Comparison of ENCODE assay signal across 8 mouse cellular contexts in the genomic region with DNA sequence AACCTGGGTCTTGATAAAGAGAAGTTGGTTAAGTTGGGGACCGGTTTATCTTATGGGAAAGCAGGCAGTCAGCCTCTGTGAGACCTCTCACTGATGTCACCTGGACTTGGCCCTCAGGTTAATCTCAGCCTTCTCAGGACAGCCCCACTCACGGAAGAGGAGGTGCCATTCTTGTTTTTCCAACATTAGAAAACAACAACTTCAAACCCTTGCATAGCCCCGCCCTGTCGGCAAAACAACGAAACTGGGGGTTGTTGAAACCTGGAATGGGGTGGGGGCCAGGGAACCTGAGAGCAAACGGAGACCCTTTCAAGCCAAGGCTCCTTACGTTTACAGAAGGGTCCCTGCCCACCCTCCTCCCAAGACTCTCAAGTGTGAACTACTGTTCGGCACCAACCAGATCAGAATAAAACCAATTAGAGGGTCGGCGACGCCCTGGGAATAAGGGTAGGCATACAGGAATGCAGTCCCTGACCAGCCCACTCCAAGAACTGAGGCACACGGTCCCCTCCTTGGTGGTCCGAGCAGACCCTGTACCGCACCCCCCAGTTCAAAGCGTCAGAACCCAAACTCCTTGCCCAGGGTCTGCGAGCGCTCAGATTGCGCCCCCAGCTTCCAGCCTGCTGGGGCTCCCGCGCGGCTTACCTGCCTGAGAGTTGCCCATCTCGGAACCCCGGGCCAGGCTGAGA. TPM values are rescaled to one million over a fixed set of nuclear protein-coding genes. Genes with fewer than 3 reads are reported as not detected.
DNase-seq lines count a peak whose midpoint lies in the region; ATAC-seq lines count a peak whose summit lies in the region.

No protein-coding gene starts in this region.

- H3K9ac ChIP-seq in heart, embryonic 12.5 days = peak overlapping the region; percentile 74
- H3K9ac ChIP-seq in embryonic facial prominence, embryonic 12.5 days = peak overlapping the region; percentile 39

- ATAC-seq in heart, embryonic 12.5 days (ENCODE audit: insufficient number of reproducible peaks, low FRiP score) = no peak
- peak; percentile 7; the same call in 1 of the 2 replicates for ATAC-seq in embryonic facial prominence, embryonic 12.5 days (ENCODE audit: insufficient number of reproducible peaks, insufficient read depth, low FRiP score, low TSS enrichment)

- H3K27ac ChIP-seq in heart, embryonic 12.5 days (ENCODE audit: poor library complexity, severe bottlenecking) = 0 out of 2 replicates have a peak overlapping the region, but pooled peaks have one; percentile 19
- H3K27ac ChIP-seq in embryonic facial prominence, embryonic 12.5 days = peak overlapping the region; percentile 87
- H3K27ac ChIP-seq in macrophage = no peak overlapping the region

- peak overlapping the region; percentile 95 for H3K4me2 ChIP-seq in heart, embryonic 12.5 days
- peak overlapping the region; percentile 95 for H3K4me2 ChIP-seq in embryonic facial prominence, embryonic 12.5 days (replicated peaks)

- H3K36me3 ChIP-seq in heart, embryonic 12.5 days = no peaks in the 10 kb centered on the region
- no peaks in the 10 kb centered on the region for H3K36me3 ChIP-seq in embryonic facial prominence, embryonic 12.5 days
- H3K36me3 ChIP-seq in macrophage (ENCODE audit: inconsistent target) = no peaks in the 10 kb centered on the region

- no peaks in the 10 kb centered on the region for H3K9me3 ChIP-seq in heart, embryonic 12.5 days (replicated peaks)
- H3K9me3 ChIP-seq in embryonic facial prominence, embryonic 12.5 days = no peaks in the 10 kb centered on the region

- H3K27me3 ChIP-seq in heart, embryonic 12.5 days (replicated peaks) = peaks cover 42% of the 10 kb centered on the region
- peaks cover 45% of the 10 kb centered on the region for H3K27me3 ChIP-seq in embryonic facial prominence, embryonic 12.5 days

- H3K4me3 ChIP-seq in heart, embryonic 12.5 days = peak overlapping the region; percentile 71
- peak overlapping the region; percentile 54 for H3K4me3 ChIP-seq in embryonic facial prominence, embryonic 12.5 days
- H3K4me3 ChIP-seq in macrophage (ENCODE audit: inconsistent target) = peak overlapping the region; percentile 42

- H3K79me2 ChIP-seq in macrophage (ENCODE audit: inconsistent target) = no peaks in the 10 kb centered on the region

- no peak for DNase-seq in heart, adult 11 months
- peak; percentile 73 to 74 for DNase-seq in kidney, adult 8-10 months
- DNase-seq in gastrocnemius, postnatal 25 days = no peak
- DNase-seq in cerebellum, postnatal 4 days (ENCODE audit: low spot score in 2 of 2) = no peak
- no peak for DNase-seq in retina, postnatal 1 day

- WGBS in heart, embryonic 12.5 days = 2% methylated on average over 23 of the region's 23 CpGs
- 2% methylated on average over 23 of the region's 23 CpGs for WGBS in embryonic facial prominence, embryonic 12.5 days
- WGBS in macrophage (ENCODE audit: missing documents) = 14% methylated on average over 23 of the region's 23 CpGs

- H3K4me1 ChIP-seq in heart, embryonic 12.5 days (replicated peaks) = peaks cover 28% of the 10 kb centered on the region
- peaks cover 12% of the 10 kb centered on the region; the same call in 1 of the 2 replicates for H3K4me1 ChIP-seq in embryonic facial prominence, embryonic 12.5 days

RNA-seq across cellular contexts. Expression of gene Erbb3, which starts 0.5 kb away (rescaled TPM):
- polyA plus RNA-seq in heart, embryonic 12.5 days (2016; fragmentation: Nextera tagmentation; extraction: Ambion mirVana) = 7.5 and 7.6 TPM in 2 replicates
- polyA plus RNA-seq in embryonic facial prominence, embryonic 12.5 days (2016; fragmentation: Nextera tagmentation; extraction: Ambion mirVana) = 20.9 TPM in 2 replicates
- total RNA-seq in macrophage (2018; cell fraction: chromatin; rRNA removed) = 1 to 10 TPM in 14 of 26 experiments, under 1 TPM in 12; 0.24 to 2.8 (median 1.2) TPM
- total RNA-seq in macrophage (2018; cell fraction: cytosol; rRNA removed) = 1 to 10 TPM in 24 of 26 experiments, under 1 TPM in 2; 0.57 to 3.3 (median 2.2) TPM
- total RNA-seq in macrophage (2018; cell fraction: nucleus; rRNA removed) = 1 to 10 TPM in 20 of 26 experiments, under 1 TPM in 6; 0.79 to 4.0 (median 2.1) TPM
- polyA plus RNA-seq in macrophage (2018) = 1.2 to 1.7 TPM (median 1.4 TPM) in 3 replicates
- total RNA-seq in gastrocnemius, postnatal 25 days (2021) = 1 to 10 TPM; 3.3 to 4.3 TPM

RNA-seq across cellular contexts. Expression of gene Pa2g4, which starts 23.1 kb away (rescaled TPM):
- 132 and 136 TPM in 2 replicates for polyA plus RNA-seq in heart, embryonic 12.5 days (2016; fragmentation: Nextera tagmentation; extraction: Ambion mirVana)
- polyA plus RNA-seq in embryonic facial prominence, embryonic 12.5 days (2016; fragmentation: Nextera tagmentation; extraction: Ambion mirVana) = 189 and 192 TPM in 2 replicates
- 10 to 100 TPM in 19 of 26 experiments, 1 to 10 TPM in 7; 3.8 to 38.8 (median 16.5) TPM for total RNA-seq in macrophage (2018; cell fraction: chromatin; rRNA removed)
- 10 to 100 TPM; 33.9 to 58.9 (median 46.3) TPM for total RNA-seq in macrophage (2018; cell fraction: cytosol; rRNA removed)
- 10 to 100 TPM in 25 of 26 experiments, 1 to 10 TPM in 1; 9.8 to 65.5 (median 17.4) TPM for total RNA-seq in macrophage (2018; cell fraction: nucleus; rRNA removed)
- polyA plus RNA-seq in macrophage (2018) = 45.8 to 148 TPM (median 116 TPM) in 3 replicates
- total RNA-seq in gastrocnemius, postnatal 25 days (2021) = 10 to 100 TPM; 36.3 to 36.7 TPM

RNA-seq across cellular contexts. Expression of gene Rps26, which starts 37.6 kb away (rescaled TPM):
- polyA plus RNA-seq in heart, embryonic 12.5 days (2016; fragmentation: Nextera tagmentation; extraction: Ambion mirVana) = 420 and 432 TPM in 2 replicates
- 668 and 696 TPM in 2 replicates for polyA plus RNA-seq in embryonic facial prominence, embryonic 12.5 days (2016; fragmentation: Nextera tagmentation; extraction: Ambion mirVana)
- 100 to 1,000 TPM in 1 of 26 experiments, 10 to 100 TPM in 24, 1 to 10 TPM in 1; 8.1 to 159 (median 21.8) TPM for total RNA-seq in macrophage (2018; cell fraction: chromatin; rRNA removed)
- total RNA-seq in macrophage (2018; cell fraction: cytosol; rRNA removed) = 100 to 1,000 TPM; 378 to 898 (median 580) TPM
- 10 to 100 TPM; 22.5 to 89.6 (median 51.2) TPM for total RNA-seq in macrophage (2018; cell fraction: nucleus; rRNA removed)
- polyA plus RNA-seq in macrophage (2018) = 865 to 1,089 TPM (median 951 TPM) in 3 replicates
- total RNA-seq in gastrocnemius, postnatal 25 days (2021) = 100 to 1,000 TPM; 286 to 348 TPM

RNA-seq across cellular contexts. Expression of gene Rpl41, which starts 39.8 kb away (rescaled TPM):
- polyA plus RNA-seq in heart, embryonic 12.5 days (2016; fragmentation: Nextera tagmentation; extraction: Ambion mirVana) = 2,275 and 2,341 TPM in 2 replicates
- 3,271 and 3,412 TPM in 2 replicates for polyA plus RNA-seq in embryonic facial prominence, embryonic 12.5 days (2016; fragmentation: Nextera tagmentation; extraction: Ambion mirVana)
- total RNA-seq in macrophage (2018; cell fraction: chromatin; rRNA removed) = 100 to 1,000 TPM in 19 of 26 experiments, 10 to 100 TPM in 7; 49.0 to 397 (median 132) TPM
- total RNA-seq in macrophage (2018; cell fraction: cytosol; rRNA removed) = 1,000 to 10,000 TPM; 2,339 to 5,146 (median 3,315) TPM
- 100 to 1,000 TPM; 236 to 704 (median 486) TPM for total RNA-seq in macrophage (2018; cell fraction: nucleus; rRNA removed)
- polyA plus RNA-seq in macrophage (2018) = 1,107 to 2,183 TPM (median 2,047 TPM) in 3 replicates
- total RNA-seq in gastrocnemius, postnatal 25 days (2021) = 1,000 to 10,000 TPM in 1 of 2 experiments, 100 to 1,000 TPM in 1; 972 to 1,021 TPM

RNA-seq across cellular contexts. Expression of gene Zc3h10, which starts 41.3 kb away (rescaled TPM):
- polyA plus RNA-seq in heart, embryonic 12.5 days (2016; fragmentation: Nextera tagmentation; extraction: Ambion mirVana) = 10.2 and 11.9 TPM in 2 replicates
- 18.8 and 19.4 TPM in 2 replicates for polyA plus RNA-seq in embryonic facial prominence, embryonic 12.5 days (2016; fragmentation: Nextera tagmentation; extraction: Ambion mirVana)
- total RNA-seq in macrophage (2018; cell fraction: chromatin; rRNA removed) = 10 to 100 TPM in 13 of 26 experiments, 1 to 10 TPM in 13; 4.7 to 15.2 (median 10.2) TPM
- 10 to 100 TPM in 8 of 26 experiments, 1 to 10 TPM in 18; 6.1 to 12.6 (median 8.9) TPM for total RNA-seq in macrophage (2018; cell fraction: cytosol; rRNA removed)
- 10 to 100 TPM in 21 of 26 experiments, 1 to 10 TPM in 5; 7.0 to 15.7 (median 11.5) TPM for total RNA-seq in macrophage (2018; cell fraction: nucleus; rRNA removed)
- polyA plus RNA-seq in macrophage (2018) = 6.7 to 13.0 TPM (median 9.6 TPM) in 3 replicates
- 1 to 10 TPM; 4.9 to 5.1 TPM for total RNA-seq in gastrocnemius, postnatal 25 days (2021)

Comparison
In these comparisons a context has a peak if more than half of its experiments do, and no peak if none do; other contexts are left out.
1. DNase-seq: peak in kidney, adult 8-10 months (2 of 2); none in heart, adult 11 months (single experiment), gastrocnemius, postnatal 25 days (single experiment), cerebellum, postnatal 4 days (0 of 2) and retina, postnatal 1 day (single experiment).
2. Peak in every context shown above with its lines, with median percentiles within 50 percentile points of each other: H3K4me3 ChIP-seq.